Mouse (Mus musculus) erythroblast, embryonic 14.5 days (primary cell): ENCODE measurements around the gene Tapbp. TPM values are rescaled to one million over a fixed set of nuclear protein-coding genes. Genes with fewer than 3 reads are reported as not detected.
A peak's percentile ranks its signal among the peaks of the same experiment; 100 is the strongest.

Source experiments
- H3K27me3 ChIP-seq: 2 replicates; pipeline ENCODE4 v1.6.1; 2012; ENCODE audit warnings: inconsistent platforms; ENCODE audit not compliant: control insufficient read depth
- H3K36me3 ChIP-seq: 2 replicates; pipeline ENCODE4 v1.6.1; 2012; ENCODE audit warnings: mild to moderate bottlenecking, inconsistent platforms; ENCODE audit not compliant: control insufficient read depth
- H3K4me1 ChIP-seq: 2 replicates; pipeline ENCODE4 v1.6.1; 2012; ENCODE audit warnings: inconsistent platforms; ENCODE audit not compliant: control insufficient read depth
- H3K4me3 ChIP-seq: replicated peaks from 2 replicates; pipeline ENCODE3; 2012; ENCODE audit warnings: moderate library complexity, mild to moderate bottlenecking, inconsistent platforms
- H3K9me3 ChIP-seq: 2 replicates; pipeline ENCODE4 v1.6.1; 2012; ENCODE audit warnings: low read length, inconsistent platforms, mixed read lengths; ENCODE audit not compliant: control insufficient read depth
- GATA1 ChIP-seq: IDR thresholded peaks from 2 replicates; pipeline ENCODE4 v1.6.1; 2012; ENCODE audit warnings: low read length, inconsistent platforms, mixed read lengths
- TAL1 ChIP-seq: IDR thresholded peaks from 3 replicates; pipeline ENCODE4 v1.6.1; 2012; ENCODE audit warnings: low read length, inconsistent platforms, mixed read lengths
- polyA plus RNA-seq: library from polyadenylated mRNA; stranded (reverse); fragments of >175 nt; gene quantifications from 2 replicates; pipeline ENCODE4 v1.2.3, GENCODE M21; 2012

Gene Tapbp
- polyA plus RNA-seq, 1 experiment, result 21.8 TPM

DNA sequence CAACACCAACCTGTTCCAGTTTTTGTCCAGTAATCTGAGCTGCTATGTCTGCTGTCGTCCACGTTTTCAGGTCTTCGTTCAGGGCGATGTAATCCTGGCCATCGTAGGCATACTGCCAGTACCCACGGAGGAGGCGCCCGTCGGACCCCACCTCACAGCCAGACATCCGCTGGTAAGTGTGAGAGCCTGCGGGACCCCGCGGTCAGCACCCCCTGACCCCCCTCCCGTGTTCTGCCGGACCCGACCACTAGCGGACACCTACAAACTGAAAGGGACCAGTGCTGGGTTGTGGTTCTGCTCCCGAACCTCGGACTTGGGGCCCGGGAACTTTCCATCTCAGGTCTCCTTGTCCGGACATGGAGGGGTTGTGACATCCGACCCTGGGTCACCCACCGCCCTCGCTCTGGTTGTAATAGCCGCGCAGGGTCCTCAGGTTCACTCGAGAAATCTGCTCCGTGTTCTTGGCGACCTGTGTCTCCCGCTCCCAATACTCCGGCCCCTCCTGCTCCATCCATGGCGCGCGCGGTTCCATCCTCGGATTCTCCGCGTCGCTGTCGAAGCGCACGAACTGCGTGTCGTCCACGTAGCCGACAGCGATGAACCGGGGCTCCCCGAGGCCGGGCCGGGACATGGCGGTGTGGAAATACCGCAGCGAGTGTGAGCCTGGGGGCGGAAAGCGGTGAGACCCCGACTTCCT, 62.3 kb downstream of the Tapbp start:
- peaks cover 40% of the 10 kb centered on the region for H3K27me3 ChIP-seq
- no peak for TF ChIP-seq TAL1
- TF ChIP-seq GATA1, result no peak
- H3K36me3 ChIP-seq, result no peaks in the 10 kb centered on the region
- peak overlapping the region; percentile 57 for H3K4me3 ChIP-seq
- H3K4me1 ChIP-seq, result peaks cover 11% of the 10 kb centered on the region
- peaks cover 2% of the 10 kb centered on the region; the same call in 1 of the 2 replicates for H3K9me3 ChIP-seq

DNA sequence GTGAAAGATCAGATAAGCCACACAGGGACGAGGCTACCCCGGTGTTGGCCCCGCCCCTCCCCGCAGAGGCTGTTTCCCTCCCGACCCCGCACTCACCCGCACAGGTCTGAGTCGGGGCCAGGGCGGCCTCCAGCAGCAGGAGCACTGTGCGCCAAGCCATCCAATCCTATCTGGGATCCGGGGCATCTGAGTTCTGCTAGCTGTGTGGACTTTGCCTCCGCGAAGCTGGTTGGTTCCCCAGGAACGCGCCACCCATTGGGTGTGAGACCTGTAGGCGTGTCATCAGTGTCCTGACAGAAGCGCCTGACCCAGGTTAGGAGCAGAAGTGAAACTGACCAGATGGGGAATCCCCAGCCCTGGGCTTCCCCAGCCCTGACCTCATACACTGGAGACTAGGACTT, 62.9 kb downstream of the Tapbp start:
- Histone ChIP-seq H3K27me3 (peaks cover 40% of the 10 kb centered on the region), H3K36me3 (no peaks in the 10 kb centered on the region), H3K9me3 (no peaks in the 10 kb centered on the region), H3K4me1 (peaks cover 8% of the 10 kb centered on the region), H3K4me3 (peak overlapping the region; percentile 57)
- TF ChIP-seq TAL1 (no peak), GATA1 (no peak)

Other genes with a start within 250 kb of the Tapbp start
- gene Hnrnpm, start 229.0 kb upstream of the Tapbp start, polyA plus RNA-seq, result 33.0 and 43.0 TPM in 2 replicates
- 80.5 and 112 TPM in 2 replicates for gene March2, start 197.2 kb upstream of the Tapbp start, polyA plus RNA-seq
- gene Rab11b, start 155.4 kb upstream of the Tapbp start, polyA plus RNA-seq, result 26.5 and 41.4 TPM in 2 replicates
- gene Angptl4, start 134.1 kb upstream of the Tapbp start, polyA plus RNA-seq, result 0.07 TPM in 1 of 2 replicates, not detected in the other
- gene Kank3, start 105.4 kb upstream of the Tapbp start, polyA plus RNA-seq, result 0.03 TPM in 2 replicates
- gene Rps28, start 91.3 kb upstream of the Tapbp start, polyA plus RNA-seq, result 366 and 664 TPM in 2 replicates
- gene Ndufa7, start 91.3 kb upstream of the Tapbp start, polyA plus RNA-seq, result 125 and 152 TPM in 2 replicates
- 0.26 and 0.86 TPM in 2 replicates for gene Cd320, start 72.8 kb upstream of the Tapbp start, polyA plus RNA-seq
- not detected in 2 replicates for gene Gm7029, start 42.1 kb upstream of the Tapbp start, polyA plus RNA-seq
- 24.3 and 25.8 TPM in 2 replicates for gene Kifc1, start 25.2 kb upstream of the Tapbp start, polyA plus RNA-seq
- gene Platr17, start 10.8 kb upstream of the Tapbp start, polyA plus RNA-seq, result 0.08 TPM in 1 of 2 replicates, not detected in the other
- gene Daxx, start 6.5 kb upstream of the Tapbp start, polyA plus RNA-seq, result 1.4 TPM in 2 replicates
- gene Zbtb22, start within 50 bp of the Tapbp start, polyA plus RNA-seq, result 5.6 and 5.7 TPM in 2 replicates
- gene Rgl2, start 13.6 kb downstream of the Tapbp start, polyA plus RNA-seq, result 3.1 and 3.5 TPM in 2 replicates
- gene Pfdn6, start 24.4 kb downstream of the Tapbp start, polyA plus RNA-seq, result 48.7 and 66.5 TPM in 2 replicates
- 6.0 and 6.7 TPM in 2 replicates for gene Wdr46, start 24.8 kb downstream of the Tapbp start, polyA plus RNA-seq
- gene B3galt4, start 35.6 kb downstream of the Tapbp start, polyA plus RNA-seq, result 0.21 and 0.45 TPM in 2 replicates
- gene Vps52, start 39.9 kb downstream of the Tapbp start, polyA plus RNA-seq, result 10.1 and 11.6 TPM in 2 replicates
- gene Rps18, start 40.1 kb downstream of the Tapbp start, polyA plus RNA-seq, result 11.8 and 13.8 TPM in 2 replicates
- 0.91 and 0.94 TPM in 2 replicates for gene H2-K1, start 84.4 kb downstream of the Tapbp start, polyA plus RNA-seq
- gene Ring1, start 108.8 kb downstream of the Tapbp start, polyA plus RNA-seq, result 1.8 and 2.5 TPM in 2 replicates
- gene H2-Ke6, start 112.2 kb downstream of the Tapbp start, polyA plus RNA-seq, result 1.4 TPM in 2 replicates
- 3.5 TPM in 2 replicates for gene Slc39a7, start 115.8 kb downstream of the Tapbp start, polyA plus RNA-seq
- gene Rxrb, start 115.9 kb downstream of the Tapbp start, polyA plus RNA-seq, result 10.1 and 11.3 TPM in 2 replicates
- gene Col11a2, start 123.5 kb downstream of the Tapbp start, polyA plus RNA-seq, result 0.45 and 0.56 TPM in 2 replicates
- 0.04 and 0.14 TPM in 2 replicates for gene H2-Oa, start 176.4 kb downstream of the Tapbp start, polyA plus RNA-seq
- gene H2-DMa, start 203.6 kb downstream of the Tapbp start, polyA plus RNA-seq, result 0.46 and 1.0 TPM in 2 replicates
- gene Brd2, start 206.7 kb downstream of the Tapbp start, polyA plus RNA-seq, result 28.3 and 30.4 TPM in 2 replicates
- not detected in 2 replicates for gene H2-DMb2, start 227.4 kb downstream of the Tapbp start, polyA plus RNA-seq
- gene H2-DMb1, start 237.2 kb downstream of the Tapbp start, polyA plus RNA-seq, result not detected in 2 replicates